Mouse (Mus musculus) small intestine, adult 2 months (tissue): ENCODE data around the gene Dock4.

Experiments used
- CTCF ChIP-seq: fragments of 200-500 bp; IDR thresholded peaks from 2 replicates; pipeline ENCODE4 v1.5.1; 2012; ENCODE audit warnings: low read depth, mild to moderate bottlenecking, control low read depth, inconsistent platforms, low read length, moderate library complexity, mixed read lengths; ENCODE audit not compliant: insufficient replicate concordance, insufficient read length; ENCODE audit errors: extremely low read depth
- POLR2A ChIP-seq: fragments of 200-500 bp; IDR thresholded peaks from 2 replicates; pipeline ENCODE4 v1.6.1; 2012; ENCODE audit warnings: low read depth, mild to moderate bottlenecking, control low read depth, inconsistent platforms, low read length, moderate library complexity

DNA sequence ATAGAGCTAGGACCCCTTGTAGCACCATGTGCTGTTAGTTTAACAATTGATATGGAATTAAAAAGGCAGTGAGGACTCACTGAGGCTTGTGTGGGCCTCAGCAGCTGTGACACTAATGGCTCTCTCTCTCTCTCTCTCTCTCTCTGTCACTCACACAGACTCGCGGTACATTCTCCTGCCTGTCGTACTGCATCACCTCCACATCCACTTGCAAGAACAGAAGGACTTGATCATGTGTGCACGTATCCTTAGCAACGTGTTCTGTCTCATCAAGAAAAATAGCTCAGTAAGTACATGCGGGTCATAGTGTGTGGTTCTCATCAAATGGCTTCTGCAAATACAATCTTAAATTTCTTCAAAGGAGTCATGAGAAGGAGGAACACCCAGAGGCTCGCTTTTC is 299.7 kb downstream of the Dock4 start:
- TF ChIP-seq CTCF, result no peak
- TF ChIP-seq POLR2A, result no peak
